Mouse (Mus musculus) CH12.LX (cell line): Measurements from ENCODE around the gene Tor3a. TPM values are rescaled to one million over a fixed set of nuclear protein-coding genes. Genes with fewer than 3 reads are reported as not detected.

Source experiments
- DNase-seq: peaks from one replicate; pipeline ENCODE4 v3.0.0-alpha.2; 2013; ENCODE audit errors: extremely low read depth
- H3K27ac ChIP-seq: 2 replicates; pipeline ENCODE4 v1.5.1; 2012; ENCODE audit warnings: low read depth, mild to moderate bottlenecking, control low read depth, moderate library complexity; ENCODE audit not compliant: insufficient read depth
- H3K27me3 ChIP-seq: replicated peaks from 2 replicates; pipeline ENCODE3; 2012; ENCODE audit warnings: inconsistent platforms
- H3K36me3 ChIP-seq, 2 experiments: replicated peaks in 1 of 2; 2 replicates each; pipeline versions ENCODE3 to v1.6.1; 2012; ENCODE audit warnings: inconsistent platforms in 1 of 2, low read length in 1 of 2, mild to moderate bottlenecking in 1 of 2, mixed read lengths in 1 of 2, moderate library complexity in 1 of 2; ENCODE audit not compliant: control insufficient read depth in 1 of 2, insufficient read depth in 1 of 2
- H3K4me1 ChIP-seq, 2 experiments: 2 replicates each; pipeline ENCODE4 v1.6.1; 2012; ENCODE audit warnings: inconsistent platforms in 1 of 2, moderate library complexity in 1 of 2; ENCODE audit not compliant: insufficient read depth in 2 of 2, control insufficient read depth in 1 of 2
- H3K4me2 ChIP-seq: 2 replicates; pipeline ENCODE4 v1.6.1; 2012; ENCODE audit warnings: low read depth, mild to moderate bottlenecking, control low read depth; ENCODE audit not compliant: poor library complexity, insufficient read depth, severe bottlenecking
- H3K4me3 ChIP-seq, 3 experiments: fragments of 150-350 bp in 1 of 3; sonication (generic) in 1 of 3; replicated peaks in 1 of 3; 2 replicates each; pipeline versions ENCODE3 to v1.5.1; 2011 to 2012; ENCODE audit warnings: low read depth in 2 of 3, low read length in 2 of 3, mild to moderate bottlenecking in 2 of 3, moderate library complexity in 2 of 3, control low read depth in 1 of 3, improper control_type of control experiment in 1 of 3, inconsistent platforms in 1 of 3, mixed read lengths in 1 of 3; ENCODE audit not compliant: poor library complexity in 1 of 3
- H3K79me2 ChIP-seq: replicated peaks from 2 replicates; pipeline ENCODE4 v1.6.1; 2012; ENCODE audit warnings: mild to moderate bottlenecking, moderate library complexity; ENCODE audit not compliant: control insufficient read depth, poor library complexity, insufficient read depth, severe bottlenecking; ENCODE audit errors: extremely low read depth
- H3K9ac ChIP-seq: 2 replicates; pipeline ENCODE4 v1.6.1; 2012; ENCODE audit warnings: low read depth, mild to moderate bottlenecking, control low read depth, moderate library complexity; ENCODE audit not compliant: insufficient read depth
- H3K9me3 ChIP-seq: replicated peaks from 2 replicates; pipeline ENCODE3; 2012; ENCODE audit warnings: low read length, inconsistent platforms, mixed read lengths
- CHD1 ChIP-seq: IDR thresholded peaks from 2 replicates; pipeline ENCODE4 v1.6.1; 2012; ENCODE audit warnings: low read depth, low read length, improper control_type of control experiment, inconsistent platforms
- CTCF ChIP-seq, 2 experiments: IDR thresholded peaks in 1 of 2; conservative IDR thresholded peaks in 1 of 2; 2 replicates each; pipeline ENCODE4 v1.5.1; 2011 to 2012; ENCODE audit warnings: low read depth in 2 of 2, low read length in 2 of 2, improper control_type of control experiment in 1 of 2, inconsistent platforms in 1 of 2, mild to moderate bottlenecking in 1 of 2, moderate library complexity in 1 of 2
- E2F4 ChIP-seq: IDR thresholded peaks from 2 replicates; pipeline ENCODE4 v1.6.1; 2011; ENCODE audit warnings: low read depth, low read length, improper control_type of control experiment; ENCODE audit not compliant: insufficient replicate concordance
- ELF1 ChIP-seq: IDR thresholded peaks from 2 replicates; pipeline ENCODE4 v1.6.1; 2014; ENCODE audit warnings: low read depth, mild to moderate bottlenecking, inconsistent platforms, low read length, improper control_type of control experiment
- EP300 ChIP-seq: IDR thresholded peaks from 2 replicates; pipeline ENCODE4 v1.6.1; 2011; ENCODE audit warnings: low read length, improper control_type of control experiment
- GABPA ChIP-seq: IDR thresholded peaks from 2 replicates; pipeline ENCODE4 v1.6.1; 2012; ENCODE audit warnings: low read depth, low read length, improper control_type of control experiment, inconsistent platforms; ENCODE audit not compliant: insufficient replicate concordance
- HCFC1 ChIP-seq: IDR thresholded peaks from 2 replicates; pipeline ENCODE4 v1.6.1; 2012; ENCODE audit warnings: low read depth, mild to moderate bottlenecking, inconsistent platforms, low read length, improper control_type of control experiment
- IRF4 ChIP-seq: IDR thresholded peaks from 2 replicates; pipeline ENCODE4 v1.6.1; 2014; ENCODE audit warnings: low read depth, mild to moderate bottlenecking, inconsistent platforms, low read length, improper control_type of control experiment
- JUN ChIP-seq: IDR thresholded peaks from 2 replicates; pipeline ENCODE4 v1.6.1; 2011; ENCODE audit warnings: low read depth, mild to moderate bottlenecking, low read length, improper control_type of control experiment, moderate library complexity; ENCODE audit not compliant: insufficient read depth
- KAT2A ChIP-seq: IDR thresholded peaks from 2 replicates; pipeline ENCODE4 v1.6.1; 2012; ENCODE audit warnings: low read length, improper control_type of control experiment, inconsistent platforms; ENCODE audit not compliant: insufficient replicate concordance
- MAZ ChIP-seq: IDR thresholded peaks from 2 replicates; pipeline ENCODE4 v1.6.1; 2012; ENCODE audit warnings: low read depth, mild to moderate bottlenecking, inconsistent platforms, low read length, improper control_type of control experiment, moderate library complexity
- MYC ChIP-seq: IDR thresholded peaks from 2 replicates; pipeline ENCODE4 v1.6.1; 2011; ENCODE audit warnings: low read depth, mild to moderate bottlenecking, improper control_type of control experiment, low read length
- NRF1 ChIP-seq: IDR thresholded peaks from 2 replicates; pipeline ENCODE4 v1.6.1; 2014; ENCODE audit warnings: low read depth, mild to moderate bottlenecking, inconsistent platforms, low read length, improper control_type of control experiment, moderate library complexity
- PAX5 ChIP-seq: IDR thresholded peaks from 2 replicates; pipeline ENCODE4 v1.6.1; 2012; ENCODE audit warnings: low read length, inconsistent platforms, mixed read lengths
- POLR2A ChIP-seq: IDR thresholded peaks from 2 replicates; pipeline ENCODE4 v1.6.1; 2011; ENCODE audit warnings: low read depth, mild to moderate bottlenecking, improper control_type of control experiment, low read length
- RCOR1 ChIP-seq: conservative IDR thresholded peaks from 2 replicates; pipeline ENCODE4 v1.6.1; 2012; ENCODE audit warnings: low read depth, mild to moderate bottlenecking, inconsistent platforms, low read length, improper control_type of control experiment
- SIN3A ChIP-seq: IDR thresholded peaks from 2 replicates; pipeline ENCODE4 v1.6.1; 2012; ENCODE audit warnings: low read length, improper control_type of control experiment, inconsistent platforms
- SMC3 ChIP-seq: IDR thresholded peaks from 2 replicates; pipeline ENCODE4 v1.6.1; 2011; ENCODE audit warnings: low read depth, low read length, improper control_type of control experiment
- TCF12 ChIP-seq: IDR thresholded peaks from 2 replicates; pipeline ENCODE4 v1.6.1; 2014; ENCODE audit warnings: low read depth, mild to moderate bottlenecking, inconsistent platforms, low read length, improper control_type of control experiment
- UBTF ChIP-seq: IDR thresholded peaks from 2 replicates; pipeline ENCODE4 v1.6.1; 2012; ENCODE audit warnings: low read depth, mild to moderate bottlenecking, inconsistent platforms, low read length, improper control_type of control experiment, moderate library complexity
- USF1 ChIP-seq: IDR thresholded peaks from 2 replicates; pipeline ENCODE4 v1.6.1; 2014; ENCODE audit warnings: low read depth, mild to moderate bottlenecking, inconsistent platforms, low read length, improper control_type of control experiment
- USF2 ChIP-seq: conservative IDR thresholded peaks from 2 replicates; pipeline ENCODE4 v1.6.1; 2011; ENCODE audit warnings: low read depth, low read length, improper control_type of control experiment
- ZKSCAN1 ChIP-seq: IDR thresholded peaks from 2 replicates; pipeline ENCODE4 v1.6.1; 2012; ENCODE audit warnings: low read depth, inconsistent platforms, low read length, improper control_type of control experiment, borderline replicate concordance
- ZMIZ1 ChIP-seq: IDR thresholded peaks from 2 replicates; pipeline ENCODE4 v1.6.1; 2012; ENCODE audit warnings: low read depth, mild to moderate bottlenecking, inconsistent platforms, low read length, improper control_type of control experiment
- ZNF384 ChIP-seq: IDR thresholded peaks from 2 replicates; pipeline ENCODE4 v1.6.1; 2012; ENCODE audit warnings: low read depth, low read length, improper control_type of control experiment, inconsistent platforms
- dilution Hi-C: fragments of 300-500 bp; cut with MboI; formaldehyde crosslinking; loops from 2 replicates; pipeline ENCODE4 v1.14.3; 2020; ENCODE audit warnings: low sequenced_read_pairs; ENCODE audit not compliant: extremely low pct_unique_long_range_greater_than_20kb, extremely low pct_ligation_motif_present
- in situ Hi-C: fragments of 300-500 bp; cut with MboI; formaldehyde crosslinking; loops from 3 replicates; pipeline ENCODE4 v1.14.3; 2019; ENCODE audit warnings: low sequenced_read_pairs, low pct_ligation_motif_present, low pct_unique_long_range_greater_than_20kb, mixed read lengths
- polyA plus RNA-seq: library from polyadenylated mRNA; unstranded; fragments of >175 nt; gene quantifications from 2 replicates; pipeline ENCODE4 v1.2.1, GENCODE M21; 2012; ENCODE audit warnings: low read depth; ENCODE audit not compliant: insufficient read length
- total RNA-seq, 2 experiments: library from RNA; depleted of rRNA; stranded (reverse); fragments of 300-350 nt in 1 of 2; fragments of >200 nt in 1 of 2; gene quantifications; 2 replicates each; pipeline ENCODE4 v1.2.3; 2012 to 2014

Tor3a gene
- total and polyA plus RNA-seq, 3 experiments, result 37.6 to 85.7 (median 53.8) TPM

DNA sequence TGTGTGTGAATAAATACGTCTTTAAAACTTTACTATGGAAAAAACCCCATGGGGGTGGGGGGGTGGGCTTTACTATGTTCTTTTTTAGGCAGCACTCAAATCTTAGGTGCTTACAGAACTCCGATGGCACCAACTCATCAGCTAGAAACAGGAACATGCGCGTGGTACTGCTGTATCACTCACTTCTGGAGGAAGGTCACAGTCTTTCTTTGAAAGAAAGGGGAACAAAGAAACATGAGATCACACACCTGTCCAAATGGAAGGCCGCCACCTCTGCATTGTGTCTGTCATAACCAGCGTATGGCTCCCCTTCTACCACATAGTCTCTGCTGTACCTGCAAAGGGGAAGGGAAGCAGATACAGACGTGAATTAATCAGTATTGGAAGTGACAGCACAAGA lies 28.0 kb upstream of the Tor3a start:
- H3K36me3 ChIP-seq, result peaks cover 25 to 68% of the 10 kb centered on the region in 2 experiments
- H3K9ac ChIP-seq, result no peak overlapping the region
- H3K9me3 ChIP-seq, result no peaks in the 10 kb centered on the region
- H3K4me2 ChIP-seq, result no peak overlapping the region
- no peak overlapping the region for H3K4me3 ChIP-seq
- no peak for TF ChIP-seq POLR2A
- no peak for TF ChIP-seq ZKSCAN1
- no peak; the same call in 1 of the 2 replicates for TF ChIP-seq SIN3A
- no peak for TF ChIP-seq E2F4
- TF ChIP-seq KAT2A, result no peak
- no peak for TF ChIP-seq SMC3
- TF ChIP-seq USF1, result no peak
- no peak for TF ChIP-seq ZNF384
- no peak for TF ChIP-seq UBTF
- peak; percentile 34; the same call in 1 of the 2 replicates for TF ChIP-seq NRF1
- TF ChIP-seq USF2, result no peak
- TF ChIP-seq GABPA, result no peak
- TF ChIP-seq HCFC1, result no peak
- no peak for TF ChIP-seq MYC
- no peak for TF ChIP-seq JUN
- TF ChIP-seq ZMIZ1, result no peak
- no peak for TF ChIP-seq CTCF (conservative IDR thresholded peaks at IDR 0.05 in 1 of 2, IDR thresholded peaks at IDR 0.05 in 1 of 2; ENCODE audit: low read depth in 2 of 2, low read length in 2 of 2)
- no peak for TF ChIP-seq MAZ
- TF ChIP-seq EP300, result 0 out of 2 replicates have a peak, but pooled peaks have one; percentile 36
- no peak for TF ChIP-seq IRF4
- no peak for TF ChIP-seq TCF12
- TF ChIP-seq ELF1, result no peak
- TF ChIP-seq CHD1, result no peak
- no peak for TF ChIP-seq PAX5
- TF ChIP-seq RCOR1, result 0 out of 2 replicates have a peak, but pooled peaks have one; percentile 12
- TF ChIP-seq, all 38 proteins: peak for 3
- peak; percentile 53 for DNase-seq
- Histone ChIP-seq H3K4me1 (peaks cover 2 to 28% of the 10 kb centered on the region in 2 experiments; a peak in 3 of 4 replicates), H3K27ac (no peak overlapping the region), H3K79me2 (no peaks in the 10 kb centered on the region), H3K27me3 (no peaks in the 10 kb centered on the region)
- dilution Hi-C loops (no loop called here), in situ Hi-C loops (no loop called here)
